ENCODE assay signal across 15 mouse cellular contexts in the genomic region with DNA sequence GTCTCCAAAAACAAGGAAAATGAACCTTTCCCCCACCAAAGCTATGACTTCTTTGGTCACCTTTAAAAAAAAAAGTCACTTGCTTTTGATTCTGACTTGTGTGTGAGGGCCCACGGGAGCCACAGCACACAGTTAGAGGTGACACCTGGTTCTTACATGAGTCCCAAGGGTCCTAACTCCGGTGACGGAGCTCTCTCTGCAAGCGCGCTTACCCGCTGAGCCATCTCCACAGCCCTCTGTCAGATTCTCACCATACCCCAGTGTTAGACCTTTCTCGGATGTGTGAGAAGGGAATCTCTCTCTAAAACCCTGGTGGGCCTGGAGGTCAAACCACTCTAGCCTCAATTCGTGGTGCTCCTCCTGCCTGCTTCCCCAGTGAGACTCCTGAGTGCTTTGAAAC. TPM values are rescaled to one million over a fixed set of nuclear protein-coding genes. Genes with fewer than 3 reads are reported as not detected.
DNase-seq lines count a peak whose midpoint lies in the region; ATAC-seq and TF ChIP-seq lines count a peak whose summit lies in the region.
"Had no signal": no experiment of that assay in that cellular context is flagged by ENCODE, and none has a peak within 500 bp of the region (broad histone marks: within the 10 kb centered on the region; RNA-seq: fewer than 3 reads in every experiment).

No protein-coding gene starts in this region.

- no peaks in the 10 kb centered on the region for H3K27me3 ChIP-seq in heart, postnatal 0 days (ENCODE audit: control insufficient read depth, insufficient read depth, low read length)
- H3K27me3 ChIP-seq in liver, postnatal 0 days (ENCODE audit: insufficient read depth, low read length) = no peaks in the 10 kb centered on the region
- H3K27me3 ChIP-seq in liver, embryonic 12.5 days (replicated peaks) = no peaks in the 10 kb centered on the region
- H3K27me3 ChIP-seq: embryonic facial prominence, embryonic 15.5 days; forebrain, embryonic 13.5 days; hindbrain, embryonic 13.5 days; intestine, embryonic 15.5 days had no signal

- H3K9me3 ChIP-seq in heart, postnatal 0 days (replicated peaks; ENCODE audit: control insufficient read depth, low read length) = no peaks in the 10 kb centered on the region
- no peaks in the 10 kb centered on the region for H3K9me3 ChIP-seq in liver, postnatal 0 days (ENCODE audit: low read length)
- H3K9me3 ChIP-seq in liver, embryonic 12.5 days (replicated peaks) = no peaks in the 10 kb centered on the region
- H3K9me3 ChIP-seq: embryonic facial prominence, embryonic 15.5 days; forebrain, embryonic 13.5 days; hindbrain, embryonic 13.5 days; intestine, embryonic 15.5 days had no signal

- H3K9ac ChIP-seq in heart, postnatal 0 days (replicated peaks; ENCODE audit: low read depth, low read length) = no peak overlapping the region
- H3K9ac ChIP-seq in liver, postnatal 0 days (replicated peaks) = 0 out of 2 replicates have a peak overlapping the region, but pooled peaks have one; percentile 30
- H3K9ac ChIP-seq in liver, embryonic 12.5 days = no peak overlapping the region
- H3K9ac ChIP-seq: embryonic facial prominence, embryonic 15.5 days; forebrain, embryonic 13.5 days; hindbrain, embryonic 13.5 days; intestine, embryonic 15.5 days; lung, embryonic 14.5 days had no signal

- WGBS in heart, postnatal 0 days = 84% methylated on average over 8 of the region's 8 CpGs
- WGBS in liver, postnatal 0 days (ENCODE audit: insufficient replicate concordance) = 76% methylated on average over 8 of the region's 8 CpGs
- 83% methylated on average over 8 of the region's 8 CpGs for WGBS in liver, embryonic 12.5 days (ENCODE audit: insufficient replicate concordance)

- DNase-seq in heart, postnatal 0 days (ENCODE audit: low spot score) = no peak
- no peak for DNase-seq in heart, postnatal 25 days (ENCODE audit: low spot score)
- DNase-seq in liver, postnatal 0 days = no peak
- DNase-seq in B cell, adult 2 months = peak; percentile 47 to 53
- DNase-seq: adrenal gland, adult 8-10 months; cerebellum, adult 9-11 months had no signal

- H3K4me1 ChIP-seq in heart, postnatal 0 days (ENCODE audit: control insufficient read depth, insufficient read depth) = peaks cover 34% of the 10 kb centered on the region
- H3K4me1 ChIP-seq in liver, postnatal 0 days (ENCODE audit: insufficient read depth) = peaks cover 18% of the 10 kb centered on the region
- H3K4me1 ChIP-seq in liver, embryonic 12.5 days = peaks cover 30% of the 10 kb centered on the region
- H3K4me1 ChIP-seq in bone marrow macrophage, adult 2 months (ENCODE audit: control insufficient read depth, insufficient read depth, low read length) = peaks cover 67% of the 10 kb centered on the region

- TF ChIP-seq EP300 in heart, postnatal 0 days (IDR thresholded peaks at IDR 0.05; ENCODE audit: low read depth) = no peak
- TF ChIP-seq EP300 in liver, postnatal 0 days (IDR thresholded peaks at IDR 0.05; ENCODE audit: low read depth) = no peak

- peaks cover 14% of the 10 kb centered on the region; the same call in 1 of the 2 replicates for H3K36me3 ChIP-seq in heart, postnatal 0 days (replicated peaks; ENCODE audit: control insufficient read depth, insufficient read depth, low read length)
- peaks cover 51% of the 10 kb centered on the region for H3K36me3 ChIP-seq in liver, postnatal 0 days (replicated peaks; ENCODE audit: insufficient read depth, low read length)
- peaks cover 74% of the 10 kb centered on the region for H3K36me3 ChIP-seq in liver, embryonic 12.5 days

- peak overlapping the region; percentile 73 for H3K27ac ChIP-seq in heart, postnatal 0 days (ENCODE audit: low read depth)
- H3K27ac ChIP-seq in liver, postnatal 0 days (ENCODE audit: low read depth) = peak overlapping the region; percentile 64; the same call in 1 of the 2 replicates
- no peak overlapping the region for H3K27ac ChIP-seq in liver, embryonic 12.5 days
- H3K27ac ChIP-seq in bone marrow macrophage, adult 2 months (ENCODE audit: insufficient read depth, low read depth, low read length) = peak overlapping the region; percentile 84
- H3K27ac ChIP-seq: embryonic facial prominence, embryonic 15.5 days; forebrain, embryonic 13.5 days; hindbrain, embryonic 13.5 days; intestine, embryonic 15.5 days; left cerebral cortex, adult 2 months had no signal

- no peak for ATAC-seq in heart, postnatal 0 days (ENCODE audit: insufficient read depth, low read depth)
- no peak for ATAC-seq in liver, postnatal 0 days
- ATAC-seq in liver, embryonic 12.5 days = no peak
- no peak for ATAC-seq in frontal cortex, adult (ENCODE audit: low TSS enrichment)
- ATAC-seq: forebrain, embryonic 13.5 days; intestine, embryonic 15.5 days had no signal

- intact Hi-C loops in heart, postnatal 25 days (cut with DNase I) = no loop called here

- TF ChIP-seq POLR2A in bone marrow macrophage, adult 2 months (IDR thresholded peaks at IDR 0.05; ENCODE audit: borderline replicate concordance, low read depth, low read length) = no peak

- H3K4me2 ChIP-seq in heart, postnatal 0 days (ENCODE audit: low read depth, low read length) = no peak overlapping the region
- H3K4me2 ChIP-seq in liver, postnatal 0 days (ENCODE audit: low read depth, low read length) = no peak overlapping the region
- H3K4me2 ChIP-seq in liver, embryonic 12.5 days = no peak overlapping the region
- H3K4me2 ChIP-seq: embryonic facial prominence, embryonic 15.5 days; forebrain, embryonic 13.5 days; hindbrain, embryonic 13.5 days; intestine, embryonic 15.5 days; lung, embryonic 14.5 days had no signal

- no peak for TF ChIP-seq CTCF in heart, postnatal 0 days (IDR thresholded peaks at IDR 0.05; ENCODE audit: low read depth)
- no peak for TF ChIP-seq CTCF in liver, postnatal 0 days (IDR thresholded peaks at IDR 0.05; ENCODE audit: low read depth)
- TF ChIP-seq CTCF in bone marrow macrophage, adult 2 months (IDR thresholded peaks at IDR 0.05; ENCODE audit: low read depth, low read length) = peak; percentile 21; the same call in 1 of the 2 replicates

- H3K4me3 ChIP-seq in heart, postnatal 0 days (ENCODE audit: low read depth, low read length) = no peak overlapping the region
- no peak overlapping the region for H3K4me3 ChIP-seq in liver, postnatal 0 days (ENCODE audit: low read depth, low read length)
- no peak overlapping the region for H3K4me3 ChIP-seq in liver, embryonic 12.5 days
- H3K4me3 ChIP-seq in bone marrow macrophage, adult 2 months (ENCODE audit: insufficient read depth, low read length) = no peak overlapping the region
- H3K4me3 ChIP-seq: embryonic facial prominence, embryonic 15.5 days; forebrain, embryonic 13.5 days; hindbrain, embryonic 13.5 days; intestine, embryonic 15.5 days; left cerebral cortex, adult 2 months had no signal

RNA-seq across cellular contexts. Expression of gene Arpc3, which starts 5.8 kb away (rescaled TPM):
- 157 and 179 TPM in 2 replicates for total RNA-seq in heart, postnatal 0 days (2014; rRNA removed; ENCODE audit: low replicate concordance)
- polyA plus RNA-seq in heart, postnatal 0 days (2015; fragmentation: Nextera tagmentation; extraction: Ambion mirVana) = 97.2 and 106 TPM in 2 replicates
- total RNA-seq in heart, postnatal 25 days (2021) = 10 to 100 TPM; 93.0 to 94.1 TPM
- 79.7 and 86.6 TPM in 2 replicates for polyA plus RNA-seq in liver, postnatal 0 days (2015; fragmentation: Nextera tagmentation; extraction: Ambion mirVana)
- 101 and 103 TPM in 2 replicates for polyA plus RNA-seq in liver, embryonic 12.5 days (2016; fragmentation: Nextera tagmentation; extraction: Ambion mirVana)
- polyA plus RNA-seq in bone marrow macrophage, adult 2 months (2012; ENCODE audit: insufficient read depth, insufficient read length, missing spikeins) = 741 and 780 TPM in 2 replicates

RNA-seq across cellular contexts. Expression of gene Anapc7, which starts 24.0 kb away (rescaled TPM):
- 30.1 and 38.9 TPM in 2 replicates for total RNA-seq in heart, postnatal 0 days (2014; rRNA removed; ENCODE audit: low replicate concordance)
- 33.1 and 36.9 TPM in 2 replicates for polyA plus RNA-seq in heart, postnatal 0 days (2015; fragmentation: Nextera tagmentation; extraction: Ambion mirVana)
- 10 to 100 TPM; 27.3 to 28.1 TPM for total RNA-seq in heart, postnatal 25 days (2021)
- polyA plus RNA-seq in liver, postnatal 0 days (2015; fragmentation: Nextera tagmentation; extraction: Ambion mirVana) = 11.0 and 11.8 TPM in 2 replicates
- polyA plus RNA-seq in liver, embryonic 12.5 days (2016; fragmentation: Nextera tagmentation; extraction: Ambion mirVana) = 23.3 and 23.9 TPM in 2 replicates
- 19.6 and 22.2 TPM in 2 replicates for polyA plus RNA-seq in bone marrow macrophage, adult 2 months (2012; ENCODE audit: insufficient read depth, insufficient read length, missing spikeins)

RNA-seq across cellular contexts. Expression of gene Fam216a, which starts 25.3 kb away (rescaled TPM):
- 21.8 and 40.7 TPM in 2 replicates for total RNA-seq in heart, postnatal 0 days (2014; rRNA removed; ENCODE audit: low replicate concordance)
- 30.5 and 31.8 TPM in 2 replicates for polyA plus RNA-seq in heart, postnatal 0 days (2015; fragmentation: Nextera tagmentation; extraction: Ambion mirVana)
- total RNA-seq in heart, postnatal 25 days (2021) = 10 to 100 TPM; 11.3 to 15.6 TPM
- 9.8 and 10.3 TPM in 2 replicates for polyA plus RNA-seq in liver, postnatal 0 days (2015; fragmentation: Nextera tagmentation; extraction: Ambion mirVana)
- polyA plus RNA-seq in liver, embryonic 12.5 days (2016; fragmentation: Nextera tagmentation; extraction: Ambion mirVana) = 29.6 and 31.6 TPM in 2 replicates
- polyA plus RNA-seq in bone marrow macrophage, adult 2 months (2012; ENCODE audit: insufficient read depth, insufficient read length, missing spikeins) = 8.3 and 11.5 TPM in 2 replicates

RNA-seq across cellular contexts. Expression of gene Gpn3, which starts 25.8 kb away (rescaled TPM):
- total RNA-seq in heart, postnatal 0 days (2014; rRNA removed; ENCODE audit: low replicate concordance) = 28.5 and 50.9 TPM in 2 replicates
- polyA plus RNA-seq in heart, postnatal 0 days (2015; fragmentation: Nextera tagmentation; extraction: Ambion mirVana) = 42.9 and 48.7 TPM in 2 replicates
- total RNA-seq in heart, postnatal 25 days (2021) = 10 to 100 TPM; 22.9 to 26.6 TPM
- 25.2 and 26.7 TPM in 2 replicates for polyA plus RNA-seq in liver, postnatal 0 days (2015; fragmentation: Nextera tagmentation; extraction: Ambion mirVana)
- polyA plus RNA-seq in liver, embryonic 12.5 days (2016; fragmentation: Nextera tagmentation; extraction: Ambion mirVana) = 80.3 and 85.1 TPM in 2 replicates
- 16.9 and 19.7 TPM in 2 replicates for polyA plus RNA-seq in bone marrow macrophage, adult 2 months (2012; ENCODE audit: insufficient read depth, insufficient read length, missing spikeins)

RNA-seq across cellular contexts. Expression of gene Vps29, which starts 43.3 kb away (rescaled TPM):
- total RNA-seq in heart, postnatal 0 days (2014; rRNA removed; ENCODE audit: low replicate concordance) = 84.0 and 92.5 TPM in 2 replicates
- polyA plus RNA-seq in heart, postnatal 0 days (2015; fragmentation: Nextera tagmentation; extraction: Ambion mirVana) = 184 and 206 TPM in 2 replicates
- 10 to 100 TPM; 82.6 to 89.5 TPM for total RNA-seq in heart, postnatal 25 days (2021)
- polyA plus RNA-seq in liver, postnatal 0 days (2015; fragmentation: Nextera tagmentation; extraction: Ambion mirVana) = 93.1 and 104 TPM in 2 replicates
- 133 and 137 TPM in 2 replicates for polyA plus RNA-seq in liver, embryonic 12.5 days (2016; fragmentation: Nextera tagmentation; extraction: Ambion mirVana)
- 123 and 134 TPM in 2 replicates for polyA plus RNA-seq in bone marrow macrophage, adult 2 months (2012; ENCODE audit: insufficient read depth, insufficient read length, missing spikeins)

Comparison
In these comparisons a context has a peak if more than half of its experiments do, and no peak if none do; other contexts are left out.
1. DNase-seq: peak in B cell, adult 2 months (2 of 2); none in heart, postnatal 0 days (single experiment), heart, postnatal 25 days (single experiment) and liver, postnatal 0 days (single experiment).